Mouse (Mus musculus): ENCODE measurements around the gene Rnf128. TPM values are rescaled to one million over a fixed set of nuclear protein-coding genes. Genes with fewer than 3 reads are reported as not detected.
A peak's percentile ranks its signal among the peaks of the same experiment; 100 is the strongest.
"Not testable (repeated sequence)": the region's sequence is repeated elsewhere in the genome, so short reads cannot be mapped to it uniquely, and the experiment has no call there.

Rnf128 gene
- polyA plus RNA-seq, 1 experiment = 1.4 TPM

GRCm38 (mm10) chrX:139552090-139552489, 11.0 kb upstream of the Rnf128 start:
- no peak for DNase-seq (ENCODE audit: low read depth)
- TF ChIP-seq CTCF (IDR thresholded peaks at IDR 0.05; ENCODE audit: borderline replicate concordance, extremely low read depth, insufficient read depth, insufficient read length) = no peak
- TF ChIP-seq POLR2A (IDR thresholded peaks at IDR 0.05; ENCODE audit: borderline replicate concordance, extremely low read depth, insufficient read depth, insufficient read length, poor library complexity, severe bottlenecking) = no peak

GRCm38 (mm10) chrX:139562255-139562924, 726 bp upstream of the Rnf128 start:
- TF ChIP-seq CTCF (IDR thresholded peaks at IDR 0.05; ENCODE audit: borderline replicate concordance, extremely low read depth, insufficient read depth, insufficient read length) (no peak), POLR2A (IDR thresholded peaks at IDR 0.05; ENCODE audit: borderline replicate concordance, extremely low read depth, insufficient read depth, insufficient read length, poor library complexity, severe bottlenecking) (no peak)

GRCm38 (mm10) chrX:139570054-139570453, 6.9 kb downstream of the Rnf128 start:
- no peak for TF ChIP-seq CTCF (IDR thresholded peaks at IDR 0.05; ENCODE audit: borderline replicate concordance, extremely low read depth, insufficient read depth, insufficient read length)
- no peak for TF ChIP-seq POLR2A (IDR thresholded peaks at IDR 0.05; ENCODE audit: borderline replicate concordance, extremely low read depth, insufficient read depth, insufficient read length, poor library complexity, severe bottlenecking)
- no peak for DNase-seq (ENCODE audit: low read depth)

More at GRCm38 (mm10) chrX:139562255-139562924, 726 bp upstream of the Rnf128 start:
- DNase-seq (ENCODE audit: low read depth) = no peak

GRCm38 (mm10) chrX:139578649-139579278, 15.6 kb downstream of the Rnf128 start:
- TF ChIP-seq POLR2A (IDR thresholded peaks at IDR 0.05; ENCODE audit: borderline replicate concordance, extremely low read depth, insufficient read depth, insufficient read length, poor library complexity, severe bottlenecking) = no peak
- TF ChIP-seq CTCF (IDR thresholded peaks at IDR 0.05; ENCODE audit: borderline replicate concordance, extremely low read depth, insufficient read depth, insufficient read length) = no peak
- DNase-seq (ENCODE audit: low read depth) = no peak

GRCm38 (mm10) chrX:139583616-139584015, 20.5 kb downstream of the Rnf128 start:
- TF ChIP-seq CTCF (IDR thresholded peaks at IDR 0.05; ENCODE audit: borderline replicate concordance, extremely low read depth, insufficient read depth, insufficient read length) (no peak), POLR2A (IDR thresholded peaks at IDR 0.05; ENCODE audit: borderline replicate concordance, extremely low read depth, insufficient read depth, insufficient read length, poor library complexity, severe bottlenecking) (no peak)

GRCm38 (mm10) chrX:139586676-139587075, 23.6 kb downstream of the Rnf128 start:
- DNase-seq (ENCODE audit: low read depth) = not testable (repeated sequence)

More at GRCm38 (mm10) chrX:139583616-139584015, 20.5 kb downstream of the Rnf128 start:
- no peak for DNase-seq (ENCODE audit: low read depth)

- TF ChIP-seq POLR2A (IDR thresholded peaks at IDR 0.05; ENCODE audit: borderline replicate concordance, extremely low read depth, insufficient read depth, insufficient read length, poor library complexity, severe bottlenecking) (no peak), CTCF (IDR thresholded peaks at IDR 0.05; ENCODE audit: borderline replicate concordance, extremely low read depth, insufficient read depth, insufficient read length) (no peak)
- DNase-seq (ENCODE audit: low read depth) = no peak
These were observed 33.3 kb downstream of the Rnf128 start for GRCm38 (mm10) chrX:139596404-139596803.

GRCm38 (mm10) chrX:139610033-139610764, 47.1 kb downstream of the Rnf128 start:
- TF ChIP-seq CTCF (IDR thresholded peaks at IDR 0.05; ENCODE audit: borderline replicate concordance, extremely low read depth, insufficient read depth, insufficient read length) (0 out of 2 replicates have a peak, but pooled peaks have one; percentile 6), POLR2A (IDR thresholded peaks at IDR 0.05; ENCODE audit: borderline replicate concordance, extremely low read depth, insufficient read depth, insufficient read length, poor library complexity, severe bottlenecking) (0 out of 2 replicates have a peak, but pooled peaks have one; percentile 40)
- DNase-seq (ENCODE audit: low read depth) = peak; percentile 91

GRCm38 (mm10) chrX:139610765-139611300, 47.7 kb downstream of the Rnf128 start:
- TF ChIP-seq POLR2A (IDR thresholded peaks at IDR 0.05; ENCODE audit: borderline replicate concordance, extremely low read depth, insufficient read depth, insufficient read length, poor library complexity, severe bottlenecking) = no peak
- TF ChIP-seq CTCF (IDR thresholded peaks at IDR 0.05; ENCODE audit: borderline replicate concordance, extremely low read depth, insufficient read depth, insufficient read length) = no peak
- DNase-seq (ENCODE audit: low read depth) = peak; percentile 26

- TF ChIP-seq CTCF (IDR thresholded peaks at IDR 0.05; ENCODE audit: borderline replicate concordance, extremely low read depth, insufficient read depth, insufficient read length) (no peak), POLR2A (IDR thresholded peaks at IDR 0.05; ENCODE audit: borderline replicate concordance, extremely low read depth, insufficient read depth, insufficient read length, poor library complexity, severe bottlenecking) (no peak)
- DNase-seq (ENCODE audit: low read depth) = peak; percentile 7
These were observed 51.6 kb downstream of the Rnf128 start for GRCm38 (mm10) chrX:139614761-139615160.

- DNase-seq (ENCODE audit: low read depth) = no peak
These were observed 59.0 kb downstream of the Rnf128 start for GRCm38 (mm10) chrX:139622071-139622470.

More at GRCm38 (mm10) chrX:139622071-139622470, 59.0 kb downstream of the Rnf128 start:
- TF ChIP-seq CTCF (IDR thresholded peaks at IDR 0.05; ENCODE audit: borderline replicate concordance, extremely low read depth, insufficient read depth, insufficient read length) = no peak
- no peak for TF ChIP-seq POLR2A (IDR thresholded peaks at IDR 0.05; ENCODE audit: borderline replicate concordance, extremely low read depth, insufficient read depth, insufficient read length, poor library complexity, severe bottlenecking)
